Mouse (Mus musculus): ENCODE data around the gene Gpx2.

DNA sequence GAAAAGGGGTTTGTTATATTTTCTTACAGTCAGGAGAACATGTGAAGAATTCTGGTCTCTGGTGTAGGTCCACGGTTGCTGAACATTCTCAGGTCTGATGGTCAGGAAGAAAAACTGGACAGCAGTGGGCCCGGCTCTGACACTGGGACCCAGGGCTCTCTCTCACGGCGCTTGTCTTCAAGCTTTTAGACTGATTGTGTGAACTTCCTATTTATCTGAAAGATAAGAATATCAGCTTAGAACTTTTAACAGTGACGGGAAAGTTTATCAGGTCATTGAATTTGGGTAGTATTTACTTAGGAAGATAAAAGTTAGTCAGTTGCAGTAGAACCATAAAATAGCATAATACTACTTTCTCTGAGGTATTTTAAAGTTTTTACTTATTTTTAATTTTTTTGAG lies 18.5 kb downstream of the Gpx2 start:
- no peak for TF ChIP-seq CTCF (IDR thresholded peaks at IDR 0.05)
- no peak for TF ChIP-seq POLR2A (IDR thresholded peaks at IDR 0.05; ENCODE audit: insufficient read depth, low read depth, low read length)
- TF ChIP-seq EP300 (IDR thresholded peaks at IDR 0.05; ENCODE audit: insufficient read depth, low read depth, low read length) = no peak

Data from heart, adult 2 months (tissue).